25 mouse cellular contexts compared by ENCODE assay signal in genomic region chr9:68225694-68226093, GRCm38 (mm10).
A peak's percentile ranks its signal among the peaks of the same experiment; 100 is the strongest.
DNase-seq lines count a peak whose midpoint lies in the region; ATAC-seq lines count a peak whose summit lies in the region.
"Had no signal": no experiment of that assay in that cellular context is flagged by ENCODE, and none has a peak within 500 bp of the region (broad histone marks: within the 10 kb centered on the region; RNA-seq: fewer than 3 reads in every experiment).

No protein-coding gene starts in this region.

- H3K36me3 ChIP-seq in lung, embryonic 16.5 days (ENCODE audit: control insufficient read depth, insufficient read depth, low read length), result no peaks in the 10 kb centered on the region
- H3K36me3 ChIP-seq: embryonic facial prominence, embryonic 10.5 days; embryonic facial prominence, embryonic 13.5 days; forebrain, embryonic 12.5 days; forebrain, embryonic 15.5 days; heart, embryonic 12.5 days; heart, embryonic 15.5 days; hindbrain, embryonic 15.5 days had no signal

- H3K27ac ChIP-seq in lung, embryonic 16.5 days (ENCODE audit: low read length), result no peak overlapping the region
- H3K27ac ChIP-seq: embryonic facial prominence, embryonic 10.5 days; embryonic facial prominence, embryonic 13.5 days; forebrain, embryonic 12.5 days; forebrain, embryonic 15.5 days; heart, embryonic 15.5 days; hindbrain, embryonic 15.5 days had no signal

- H3K4me1 ChIP-seq in lung, embryonic 16.5 days (replicated peaks; ENCODE audit: control insufficient read depth, insufficient read depth, low read length), result no peaks in the 10 kb centered on the region
- H3K4me1 ChIP-seq: embryonic facial prominence, embryonic 13.5 days; forebrain, embryonic 12.5 days; forebrain, embryonic 15.5 days; heart, embryonic 12.5 days; heart, embryonic 15.5 days; hindbrain, embryonic 15.5 days had no signal

- intact Hi-C loops in heart, postnatal 36 days (cut with DNase I), result no loop called here
- intact Hi-C loops in heart, postnatal 10 days (cut with DNase I), result no loop called here

- no peak overlapping the region for H3K4me3 ChIP-seq in lung, embryonic 16.5 days (ENCODE audit: low read length)
- H3K4me3 ChIP-seq: embryonic facial prominence, embryonic 10.5 days; embryonic facial prominence, embryonic 13.5 days; erythroblast, embryonic 14.5 days; forebrain, embryonic 12.5 days; forebrain, embryonic 15.5 days; heart, embryonic 12.5 days; heart, embryonic 15.5 days; hindbrain, embryonic 15.5 days had no signal

- WGBS in lung, embryonic 16.5 days, result 78% methylated on average over 6 of the region's 6 CpGs

- peak; percentile 87 for DNase-seq in heart, adult 11 months
- DNase-seq in heart, postnatal 36 days, result no peak
- peak; percentile 13 to 18 for DNase-seq in heart, postnatal 10 days
- DNase-seq in heart, adult 9 months (ENCODE audit: low spot score in 2 of 2), result no peak
- no peak for DNase-seq in lung, postnatal 14 days
- peak; percentile 2 for DNase-seq in lung, postnatal 36 days
- no peak for DNase-seq in left cerebral cortex, adult 8-10 months (ENCODE audit: low spot score in 2 of 2)
- DNase-seq: adrenal gland, adult 8-10 months; adrenal gland, postnatal 25 days; cerebellum, adult 11-12 months; cerebellum, adult 8-10 months; cerebellum, postnatal 10 days; cerebellum, postnatal 36 days; embryo, embryonic 11 days; gastrocnemius, postnatal 25 days had no signal

- H3K27me3 ChIP-seq in lung, embryonic 16.5 days (ENCODE audit: control insufficient read depth, insufficient read depth, low read depth, low read length), result no peaks in the 10 kb centered on the region
- H3K27me3 ChIP-seq: embryonic facial prominence, embryonic 13.5 days; forebrain, embryonic 12.5 days; forebrain, embryonic 15.5 days; heart, embryonic 12.5 days; heart, embryonic 15.5 days; hindbrain, embryonic 15.5 days had no signal

- H3K4me2 ChIP-seq in lung, embryonic 16.5 days (ENCODE audit: low read depth, low read length), result no peak overlapping the region
- H3K4me2 ChIP-seq: embryonic facial prominence, embryonic 13.5 days; forebrain, embryonic 12.5 days; forebrain, embryonic 15.5 days; heart, embryonic 12.5 days; heart, embryonic 15.5 days; hindbrain, embryonic 15.5 days had no signal

- ATAC-seq in lung, embryonic 16.5 days (ENCODE audit: low read depth), result peak; percentile 57; the same call in 1 of the 2 replicates
- ATAC-seq: activated CD4-positive, CD25-positive, alpha-beta regulatory T cell, adult 4 months; forebrain, embryonic 15.5 days had no signal

- no peak overlapping the region for H3K9ac ChIP-seq in lung, embryonic 16.5 days (ENCODE audit: low read length)
- H3K9ac ChIP-seq: embryonic facial prominence, embryonic 13.5 days; forebrain, embryonic 12.5 days; forebrain, embryonic 15.5 days; heart, embryonic 12.5 days; heart, embryonic 15.5 days; hindbrain, embryonic 15.5 days had no signal

- no peaks in the 10 kb centered on the region for H3K9me3 ChIP-seq in lung, embryonic 16.5 days (ENCODE audit: control insufficient read depth, low read length)
- H3K9me3 ChIP-seq: embryonic facial prominence, embryonic 10.5 days; embryonic facial prominence, embryonic 13.5 days; forebrain, embryonic 12.5 days; forebrain, embryonic 15.5 days; heart, embryonic 12.5 days; heart, embryonic 15.5 days; hindbrain, embryonic 15.5 days had no signal

Comparison
In these comparisons a context has a peak if more than half of its experiments do, and no peak if none do; other contexts are left out.
1. DNase-seq: peak in heart, adult 11 months (single experiment), heart, postnatal 10 days (2 of 2) and lung, postnatal 36 days (single experiment); none in heart, postnatal 36 days (0 of 2), heart, adult 9 months (0 of 2), lung, postnatal 14 days (single experiment) and left cerebral cortex, adult 8-10 months (0 of 2).